Mouse (Mus musculus): ENCODE measurements around the gene Itm2c.

DNA sequence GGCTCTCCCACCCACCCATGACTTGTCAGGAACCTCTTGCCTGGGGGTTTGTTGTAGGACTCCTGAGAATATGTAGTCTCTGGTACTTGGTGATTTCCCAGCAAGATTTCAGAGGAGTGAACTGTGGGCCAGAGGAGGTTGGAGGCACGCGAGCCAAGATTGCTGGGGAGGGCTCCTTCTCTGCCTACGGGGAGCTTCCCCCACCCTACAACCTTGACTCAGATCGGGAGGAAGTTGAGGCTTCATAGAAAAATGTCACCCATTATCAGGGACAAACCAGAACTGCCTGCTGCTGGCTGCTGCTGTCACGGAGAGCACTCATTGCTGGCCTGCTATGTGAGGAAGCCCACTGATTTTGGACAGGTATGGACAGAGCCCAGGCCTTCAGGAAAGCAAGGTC, 63.2 kb downstream of the Itm2c start:
- no peak for TF ChIP-seq CTCF (IDR thresholded peaks at IDR 0.05; ENCODE audit: extremely low read depth, insufficient read depth, low read length)
- TF ChIP-seq POLR2A (IDR thresholded peaks at IDR 0.05; ENCODE audit: extremely low read depth, insufficient read depth, low read length): no peak
